Comparison of ENCODE assay signal across 10 mouse cellular contexts in the genomic region with DNA sequence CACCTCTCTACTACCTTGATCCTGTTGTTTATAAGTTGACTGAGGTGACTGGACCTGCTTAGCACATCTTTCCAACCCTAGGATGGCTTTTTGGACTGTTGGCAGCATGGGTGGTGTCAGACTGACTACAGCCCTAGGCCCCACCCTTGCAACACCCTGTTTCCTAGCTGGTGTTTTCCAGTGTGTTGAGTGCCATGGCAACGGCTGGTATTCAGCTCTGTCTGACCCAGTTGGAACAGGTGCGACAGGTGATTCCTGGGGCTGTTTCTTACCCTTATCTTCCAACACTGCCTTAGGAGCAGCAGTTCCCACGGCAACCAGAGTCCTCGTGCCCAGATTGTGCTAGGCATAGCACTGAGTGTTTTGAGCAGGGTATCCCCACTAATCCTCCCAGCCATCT. TPM values are rescaled to one million over a fixed set of nuclear protein-coding genes. Genes with fewer than 3 reads are reported as not detected.
DNase-seq lines count a peak whose midpoint lies in the region; ATAC-seq and TF ChIP-seq lines count a peak whose summit lies in the region.
"Had no signal": no experiment of that assay in that cellular context is flagged by ENCODE, and none has a peak within 500 bp of the region (broad histone marks: within the 10 kb centered on the region; RNA-seq: fewer than 3 reads in every experiment).

No protein-coding gene starts in this region.

- no peak for TF ChIP-seq POLR2A in brain, embryonic 14.5 days (IDR thresholded peaks at IDR 0.05; ENCODE audit: borderline replicate concordance, extremely low read depth, insufficient read depth, insufficient read length, poor library complexity, severe bottlenecking)

- TF ChIP-seq CTCF in brain, embryonic 14.5 days (IDR thresholded peaks at IDR 0.05; ENCODE audit: borderline replicate concordance, extremely low read depth, insufficient read depth, insufficient read length): no peak
- TF ChIP-seq CTCF in heart, postnatal 0 days (IDR thresholded peaks at IDR 0.05; ENCODE audit: low read depth): no peak

- 0 out of 2 replicates have a peak overlapping the region, but pooled peaks have one; percentile 86 for H3K27ac ChIP-seq in heart, embryonic 12.5 days (ENCODE audit: poor library complexity, severe bottlenecking)
- H3K27ac ChIP-seq in heart, postnatal 0 days (ENCODE audit: low read depth): no peak overlapping the region

- no peak for ATAC-seq in heart, embryonic 12.5 days (ENCODE audit: insufficient number of reproducible peaks, low FRiP score)
- no peak for ATAC-seq in heart, postnatal 0 days (ENCODE audit: insufficient read depth, low read depth)

- H3K27me3 ChIP-seq in heart, embryonic 12.5 days (replicated peaks): no peaks in the 10 kb centered on the region
- H3K27me3 ChIP-seq in heart, postnatal 0 days (ENCODE audit: control insufficient read depth, insufficient read depth, low read length): no peaks in the 10 kb centered on the region

- H3K4me1 ChIP-seq in heart, embryonic 12.5 days (replicated peaks): peaks cover 66% of the 10 kb centered on the region
- H3K4me1 ChIP-seq in heart, postnatal 0 days (ENCODE audit: control insufficient read depth, insufficient read depth): peaks cover 47% of the 10 kb centered on the region

- H3K4me2 ChIP-seq in heart, embryonic 12.5 days: 0 out of 2 replicates have a peak overlapping the region, but pooled peaks have one; percentile 90
- peak overlapping the region; percentile 93; the same call in 1 of the 2 replicates for H3K4me2 ChIP-seq in heart, postnatal 0 days (ENCODE audit: low read depth, low read length)

- no peaks in the 10 kb centered on the region for H3K36me3 ChIP-seq in heart, embryonic 12.5 days
- no peaks in the 10 kb centered on the region for H3K36me3 ChIP-seq in heart, postnatal 0 days (replicated peaks; ENCODE audit: control insufficient read depth, insufficient read depth, low read length)

- H3K9me3 ChIP-seq in heart, embryonic 12.5 days (replicated peaks): no peaks in the 10 kb centered on the region
- H3K9me3 ChIP-seq in heart, postnatal 0 days (replicated peaks; ENCODE audit: control insufficient read depth, low read length): no peaks in the 10 kb centered on the region

- H3K9ac ChIP-seq in heart, embryonic 12.5 days: no peak overlapping the region
- H3K9ac ChIP-seq in heart, postnatal 0 days (replicated peaks; ENCODE audit: low read depth, low read length): no peak overlapping the region; the same call in 1 of the 2 replicates

- 67% methylated on average over 4 of the region's 4 CpGs for WGBS in heart, embryonic 12.5 days
- 66% methylated on average over 4 of the region's 4 CpGs for WGBS in heart, postnatal 0 days

- TF ChIP-seq EP300 in heart, postnatal 0 days (IDR thresholded peaks at IDR 0.05; ENCODE audit: low read depth): no peak

- no peak for DNase-seq in heart, adult 18-20 months
- peak; percentile 34 for DNase-seq in brain, embryonic 14.5 days (ENCODE audit: low read depth)
- no peak for DNase-seq in heart, postnatal 0 days (ENCODE audit: low spot score)
- DNase-seq in lung, postnatal 10 days: peak; percentile 35
- no peak for DNase-seq in adipocyte (ENCODE audit: low spot score)
- no peak for DNase-seq in left cerebral cortex, adult 11 months (ENCODE audit: low spot score)
- no peak for DNase-seq in c-Kit-positive CD71-positive TER-119-positive erythroid progenitor cells, embryonic 14.5 days (ENCODE audit: low spot score)

- no peak overlapping the region for H3K4me3 ChIP-seq in heart, embryonic 12.5 days
- peak overlapping the region; percentile 84 for H3K4me3 ChIP-seq in heart, postnatal 0 days (ENCODE audit: low read depth, low read length)
- H3K4me3 ChIP-seq: erythroblast, embryonic 14.5 days had no signal

RNA-seq across cellular contexts. Expression of gene Fam102a, which starts 3.3 kb away (rescaled TPM):
- 7.9 and 9.0 TPM in 2 replicates for polyA plus RNA-seq in heart, embryonic 12.5 days (2016; fragmentation: Nextera tagmentation; extraction: Ambion mirVana)
- 1 to 10 TPM; 4.9 to 5.9 TPM for total RNA-seq in heart, adult 18-20 months (2021)
- polyA plus RNA-seq in brain, embryonic 14.5 days (2012; rRNA removed): 7.7 and 12.9 TPM in 2 replicates
- 11.2 and 12.3 TPM in 2 replicates for total RNA-seq in heart, postnatal 0 days (2014; rRNA removed; ENCODE audit: low replicate concordance)
- polyA plus RNA-seq in heart, postnatal 0 days (2015; fragmentation: Nextera tagmentation; extraction: Ambion mirVana): 2.8 and 3.1 TPM in 2 replicates

RNA-seq across cellular contexts. Expression of gene Dpm2, which starts 32.2 kb away (rescaled TPM):
- polyA plus RNA-seq in heart, embryonic 12.5 days (2016; fragmentation: Nextera tagmentation; extraction: Ambion mirVana): 68.0 and 71.5 TPM in 2 replicates
- 10 to 100 TPM; 14.0 to 20.2 TPM for total RNA-seq in heart, adult 18-20 months (2021)
- polyA plus RNA-seq in brain, embryonic 14.5 days (2012; rRNA removed): 155 and 212 TPM in 2 replicates
- total RNA-seq in heart, postnatal 0 days (2014; rRNA removed; ENCODE audit: low replicate concordance): 17.9 and 31.0 TPM in 2 replicates
- polyA plus RNA-seq in heart, postnatal 0 days (2015; fragmentation: Nextera tagmentation; extraction: Ambion mirVana): 56.1 and 58.4 TPM in 2 replicates

RNA-seq across cellular contexts. Expression of gene Pip5kl1, which starts 36.1 kb away (rescaled TPM):
- 0.23 and 0.33 TPM in 2 replicates for polyA plus RNA-seq in heart, embryonic 12.5 days (2016; fragmentation: Nextera tagmentation; extraction: Ambion mirVana)
- not detected for total RNA-seq in heart, adult 18-20 months (2021)
- 13.2 and 16.0 TPM in 2 replicates for polyA plus RNA-seq in brain, embryonic 14.5 days (2012; rRNA removed)
- not detected in 2 replicates for total RNA-seq in heart, postnatal 0 days (2014; rRNA removed; ENCODE audit: low replicate concordance)
- 0.18 TPM in 1 of 2 replicates, not detected in the other for polyA plus RNA-seq in heart, postnatal 0 days (2015; fragmentation: Nextera tagmentation; extraction: Ambion mirVana)
- polyA plus RNA-seq: erythroblast, embryonic 14.5 days; liver, embryonic 16.5 days had no signal

RNA-seq across cellular contexts. Expression of gene 9430097D07Rik, which starts 37.0 kb away (rescaled TPM):
- polyA plus RNA-seq in heart, embryonic 12.5 days (2016; fragmentation: Nextera tagmentation; extraction: Ambion mirVana): 0.18 and 0.24 TPM in 2 replicates
- total RNA-seq in heart, adult 18-20 months (2021): not detected
- polyA plus RNA-seq in brain, embryonic 14.5 days (2012; rRNA removed): 0.26 and 0.33 TPM in 2 replicates
- not detected in 2 replicates for total RNA-seq in heart, postnatal 0 days (2014; rRNA removed; ENCODE audit: low replicate concordance)
- polyA plus RNA-seq in heart, postnatal 0 days (2015; fragmentation: Nextera tagmentation; extraction: Ambion mirVana): not detected in 2 replicates
- polyA plus RNA-seq: erythroblast, embryonic 14.5 days had no signal

RNA-seq across cellular contexts. Expression of gene St6galnac4, which starts 48.4 kb away (rescaled TPM):
- 45.6 and 47.2 TPM in 2 replicates for polyA plus RNA-seq in heart, embryonic 12.5 days (2016; fragmentation: Nextera tagmentation; extraction: Ambion mirVana)
- 10 to 100 TPM; 14.7 to 16.1 TPM for total RNA-seq in heart, adult 18-20 months (2021)
- polyA plus RNA-seq in brain, embryonic 14.5 days (2012; rRNA removed): 21.7 and 23.9 TPM in 2 replicates
- total RNA-seq in heart, postnatal 0 days (2014; rRNA removed; ENCODE audit: low replicate concordance): 25.7 and 28.0 TPM in 2 replicates
- polyA plus RNA-seq in heart, postnatal 0 days (2015; fragmentation: Nextera tagmentation; extraction: Ambion mirVana): 25.5 and 27.0 TPM in 2 replicates

Comparison
In these comparisons a context has a peak if more than half of its experiments do, and no peak if none do; other contexts are left out.
1. DNase-seq: peak in brain, embryonic 14.5 days (single experiment) and lung, postnatal 10 days (single experiment); none in heart, adult 18-20 months (0 of 2), heart, postnatal 0 days (single experiment), adipocyte (single experiment), left cerebral cortex, adult 11 months (single experiment) and c-Kit-positive CD71-positive TER-119-positive erythroid progenitor cells, embryonic 14.5 days (single experiment).
2. RNA of gene Pip5kl1, which starts 36.1 kb away (polyA plus RNA-seq): 13.2 to 16.0 TPM in brain, embryonic 14.5 days; 0.23 to 0.33 TPM in heart, embryonic 12.5 days and 0.18 TPM in heart, postnatal 0 days; every median in the first group is over 10 times any median in the second.